Mouse (Mus musculus) embryonic facial prominence, embryonic 10.5 days (tissue): ENCODE measurements at regions not wholly inside any gene's neighbourhood (a gene's known extent, or its start where the extent isn't known, plus 50 kb on each side); places are given as distances from the start of the nearest gene placed in this dataset.

Experiments
- DNase-seq: peaks from one replicate; pipeline ENCODE4 v3.0.0-alpha.2; 2017; ENCODE audit warnings: low spot score
- H3K27ac ChIP-seq: fragments of 300-500 bp; sonication (generic); replicated peaks from 2 replicates; pipeline ENCODE4 v1.5.1; 2016; ENCODE audit warnings: mild to moderate bottlenecking
- H3K27me3 ChIP-seq: fragments of 300-500 bp; sonication (generic); replicated peaks from 2 replicates; pipeline ENCODE4 v1.6.1; 2016; ENCODE audit warnings: low read depth, mild to moderate bottlenecking; ENCODE audit not compliant: poor library complexity, severe bottlenecking
- H3K36me3 ChIP-seq: fragments of 300-500 bp; sonication (generic); replicated peaks from 2 replicates; pipeline ENCODE4 v1.6.1; 2016; ENCODE audit warnings: mild to moderate bottlenecking, moderate library complexity
- H3K4me1 ChIP-seq: fragments of 300-500 bp; sonication (generic); 2 replicates; pipeline ENCODE4 v1.6.1; 2016
- H3K4me3 ChIP-seq: fragments of 300-500 bp; sonication (generic); 2 replicates; pipeline ENCODE4 v1.5.1; 2016; ENCODE audit warnings: mild to moderate bottlenecking, moderate library complexity
- H3K9me3 ChIP-seq: fragments of 300-500 bp; sonication (generic); 2 replicates; pipeline ENCODE4 v1.6.1; 2016; ENCODE audit warnings: mild to moderate bottlenecking
- WGBS: fragments of 180-500 bp; shearing (Covaris S2); methylation state at CpG from one replicate; pipeline ENCODE4 v1.1.7; 2016; 5-methylcytosine and 5-hydroxymethylcytosine counted together

DNA sequence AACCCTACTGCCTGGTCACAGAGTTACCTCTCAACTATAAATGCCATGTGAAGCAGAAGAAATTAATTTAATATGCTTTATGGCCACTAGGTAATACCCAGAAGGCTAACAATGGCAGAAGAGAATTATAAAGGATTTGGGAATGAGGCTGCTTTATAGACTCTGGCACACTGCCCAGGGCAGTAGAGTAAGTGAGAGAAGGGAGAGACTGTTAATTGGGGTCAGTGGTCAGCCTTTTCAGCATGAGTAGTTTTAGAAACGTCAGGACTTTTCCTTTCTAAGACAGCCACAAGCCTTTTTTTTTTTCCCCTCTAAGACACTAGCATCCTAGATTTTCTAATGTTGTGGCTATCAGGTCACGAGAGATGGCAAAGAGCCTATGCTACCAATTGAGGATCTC, 136.6 kb downstream of the Kcna5 start:
- Histone ChIP-seq H3K27ac (no peak overlapping the region), H3K4me3 (no peak overlapping the region), H3K9me3 (no peaks in the 10 kb centered on the region), H3K4me1 (peaks cover 2% of the 10 kb centered on the region; the same call in 1 of the 2 replicates), H3K36me3 (no peaks in the 10 kb centered on the region), H3K27me3 (no peaks in the 10 kb centered on the region)
- WGBS, result 46% methylated on average over 2 of the region's 2 CpGs
- DNase-seq, result no peak

- H3K27me3 ChIP-seq, result no peaks in the 10 kb centered on the region
- H3K4me1 ChIP-seq, result no peaks in the 10 kb centered on the region
- no peak overlapping the region for H3K27ac ChIP-seq
- no peaks in the 10 kb centered on the region for H3K36me3 ChIP-seq
- H3K4me3 ChIP-seq, result no peak overlapping the region
- no peaks in the 10 kb centered on the region for H3K9me3 ChIP-seq
- DNase-seq, result no peak
- WGBS, result 87% methylated on average over 3 of the region's 3 CpGs
Observed at GRCm38 (mm10) chr6:126395015-126395414, 140.2 kb downstream of the Kcna5 start.

- DNase-seq, result no peak
- 66% methylated on average over 7 of the region's 7 CpGs for WGBS
- H3K4me3 ChIP-seq, result no peak overlapping the region
- H3K27me3 ChIP-seq, result no peaks in the 10 kb centered on the region
- H3K36me3 ChIP-seq, result no peaks in the 10 kb centered on the region
- H3K27ac ChIP-seq, result no peak overlapping the region
- no peaks in the 10 kb centered on the region for H3K4me1 ChIP-seq
- no peaks in the 10 kb centered on the region for H3K9me3 ChIP-seq
Observed at GRCm38 (mm10) chr6:126394111-126394809, 141.0 kb downstream of the Kcna5 start.

DNA sequence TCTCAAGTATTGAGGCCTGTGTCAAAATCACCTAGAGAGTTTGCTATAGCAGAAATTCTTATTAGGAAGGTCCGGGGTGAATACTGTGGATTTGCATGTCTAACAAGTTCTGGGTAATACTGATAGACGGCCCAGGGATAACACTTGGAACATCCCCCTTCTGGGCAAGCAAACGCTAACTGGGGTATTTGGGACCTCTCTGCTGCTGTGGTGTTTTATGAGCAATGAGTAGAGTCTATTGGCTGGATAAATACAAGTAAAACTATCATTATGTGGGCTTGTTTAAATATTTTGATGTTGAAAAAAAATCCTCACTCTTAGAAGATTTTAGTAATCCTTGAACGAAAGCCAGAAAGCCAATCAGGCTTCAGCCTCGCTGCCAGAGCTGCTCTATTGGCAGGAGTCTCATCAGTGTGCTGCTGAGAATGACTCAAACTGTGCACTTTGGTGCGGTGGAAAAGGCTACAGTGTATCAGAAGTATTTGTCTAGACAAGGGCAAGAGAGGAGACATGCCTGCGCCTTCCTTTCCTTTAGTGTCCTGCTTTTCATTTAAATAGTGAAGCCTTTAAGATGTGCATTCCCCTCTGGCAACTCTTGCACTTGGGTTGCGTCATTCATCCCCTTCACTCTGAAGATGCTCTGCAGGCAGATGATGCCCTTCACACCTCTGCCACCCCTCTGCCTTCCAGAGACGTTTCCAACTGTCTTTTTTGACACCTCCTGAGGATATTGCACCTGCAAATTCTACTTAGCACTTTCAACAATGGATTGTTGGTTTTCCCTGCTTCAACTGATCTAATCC, 150.8 kb downstream of the Kcna5 start:
- no peak for DNase-seq
- H3K9me3 ChIP-seq, result no peaks in the 10 kb centered on the region
- 74% methylated on average over 9 of the region's 9 CpGs for WGBS
- no peaks in the 10 kb centered on the region for H3K4me1 ChIP-seq
- 0 out of 2 replicates have a peak, but pooled peaks cover 4% of the 10 kb centered on the region for H3K27me3 ChIP-seq
- H3K4me3 ChIP-seq, result no peak overlapping the region
- no peak overlapping the region for H3K27ac ChIP-seq
- H3K36me3 ChIP-seq, result no peaks in the 10 kb centered on the region

GRCm38 (mm10) chr6:126377216-126377615, 158.0 kb downstream of the Kcna5 start:
- Histone ChIP-seq H3K9me3 (no peaks in the 10 kb centered on the region), H3K4me1 (0 out of 2 replicates have a peak, but pooled peaks cover 4% of the 10 kb centered on the region), H3K4me3 (no peak overlapping the region), H3K36me3 (no peaks in the 10 kb centered on the region), H3K27ac (no peak overlapping the region), H3K27me3 (no peaks in the 10 kb centered on the region)
- no peak for DNase-seq
- WGBS, result 89% methylated on average over 4 of the region's 4 CpGs

GRCm38 (mm10) chr6:126374970-126375620, 160.1 kb downstream of the Kcna5 start:
- Histone ChIP-seq H3K27me3 (no peaks in the 10 kb centered on the region), H3K36me3 (no peaks in the 10 kb centered on the region), H3K4me3 (no peak overlapping the region), H3K4me1 (0 out of 2 replicates have a peak, but pooled peaks cover 4% of the 10 kb centered on the region), H3K27ac (no peak overlapping the region), H3K9me3 (no peaks in the 10 kb centered on the region)
- 58% methylated on average over 12 of the region's 12 CpGs for WGBS
- DNase-seq, result peak; percentile 11

- no peaks in the 10 kb centered on the region for H3K9me3 ChIP-seq
- no peak overlapping the region for H3K4me3 ChIP-seq
- no peaks in the 10 kb centered on the region for H3K36me3 ChIP-seq
- H3K27me3 ChIP-seq, result no peaks in the 10 kb centered on the region
- WGBS, result 58% methylated on average over 5 of the region's 5 CpGs
- peak; percentile 71 for DNase-seq
- H3K27ac ChIP-seq, result no peak overlapping the region
- H3K4me1 ChIP-seq, result no peaks in the 10 kb centered on the region
Observed at GRCm38 (mm10) chr6:126371971-126372370, 163.2 kb downstream of the Kcna5 start.

- no peaks in the 10 kb centered on the region for H3K36me3 ChIP-seq
- no peak for DNase-seq
- WGBS, result 87% methylated on average over 2 of the region's 2 CpGs
- H3K9me3 ChIP-seq, result no peaks in the 10 kb centered on the region
- no peaks in the 10 kb centered on the region for H3K4me1 ChIP-seq
- no peak overlapping the region for H3K27ac ChIP-seq
- no peak overlapping the region for H3K4me3 ChIP-seq
- no peaks in the 10 kb centered on the region for H3K27me3 ChIP-seq
Observed at GRCm38 (mm10) chr6:126371489-126371888, 163.7 kb downstream of the Kcna5 start.

DNA sequence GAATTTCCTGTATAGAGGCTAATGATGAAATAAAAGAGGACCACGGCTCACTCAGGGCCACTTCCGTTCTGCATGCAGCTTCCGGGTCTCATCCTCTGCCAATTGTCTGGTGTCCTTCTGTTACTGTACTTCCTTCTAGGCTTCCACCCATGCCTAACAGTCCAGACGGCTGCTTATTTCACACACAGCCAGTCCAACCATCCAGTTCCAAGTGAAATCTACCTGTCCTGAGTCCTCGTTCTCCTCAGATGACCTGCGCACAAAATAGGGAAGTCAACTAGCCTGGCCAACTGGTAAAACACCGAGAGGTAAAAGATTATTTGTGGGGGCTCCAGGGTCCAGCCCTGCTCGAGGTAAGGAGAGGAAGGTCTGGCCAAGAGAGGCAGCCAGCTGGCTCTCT, 169.7 kb downstream of the Kcna5 start:
- no peaks in the 10 kb centered on the region for H3K4me1 ChIP-seq
- DNase-seq, result no peak
- H3K36me3 ChIP-seq, result no peaks in the 10 kb centered on the region
- no peak overlapping the region for H3K27ac ChIP-seq
- H3K4me3 ChIP-seq, result no peak overlapping the region
- H3K27me3 ChIP-seq, result no peaks in the 10 kb centered on the region
- H3K9me3 ChIP-seq, result no peaks in the 10 kb centered on the region
- 87% methylated on average over 8 of the region's 8 CpGs for WGBS

GRCm38 (mm10) chr6:126362331-126362730, 172.9 kb downstream of the Kcna5 start:
- no peak overlapping the region for H3K27ac ChIP-seq
- DNase-seq, result no peak
- H3K36me3 ChIP-seq, result no peaks in the 10 kb centered on the region
- no peaks in the 10 kb centered on the region for H3K4me1 ChIP-seq
- no peaks in the 10 kb centered on the region for H3K9me3 ChIP-seq
- no peaks in the 10 kb centered on the region for H3K27me3 ChIP-seq
- WGBS, result 70% methylated on average over 3 of the region's 3 CpGs
- H3K4me3 ChIP-seq, result no peak overlapping the region

DNA sequence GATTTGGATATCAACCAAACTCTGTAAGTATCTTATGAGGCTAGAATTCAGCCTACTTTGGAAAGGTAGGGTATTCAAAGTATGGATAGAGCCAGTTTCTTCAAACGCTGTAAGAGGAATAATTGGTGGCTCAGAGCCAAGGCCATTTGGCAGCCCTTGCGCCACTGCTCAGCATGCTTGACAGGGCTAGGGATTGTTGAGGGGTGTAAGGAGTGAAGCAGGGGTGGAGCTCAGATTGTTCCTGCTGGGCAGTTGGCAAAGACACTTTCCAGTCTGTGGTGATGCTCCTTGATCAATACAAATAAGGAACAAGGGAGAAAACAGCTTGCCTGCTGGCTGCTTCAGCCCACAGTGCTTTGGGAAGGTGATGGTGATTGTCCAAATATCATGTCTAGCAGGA, 181.9 kb downstream of the Kcna5 start:
- no peaks in the 10 kb centered on the region for H3K36me3 ChIP-seq
- H3K4me3 ChIP-seq, result no peak overlapping the region
- H3K27me3 ChIP-seq, result no peaks in the 10 kb centered on the region
- no peak for DNase-seq
- H3K4me1 ChIP-seq, result no peaks in the 10 kb centered on the region
- 67% methylated on average over 2 of the region's 2 CpGs for WGBS
- H3K9me3 ChIP-seq, result no peaks in the 10 kb centered on the region
- no peak overlapping the region for H3K27ac ChIP-seq

- no peak for DNase-seq
- Histone ChIP-seq H3K27me3 (no peaks in the 10 kb centered on the region), H3K27ac (no peak overlapping the region), H3K4me3 (no peak overlapping the region), H3K9me3 (no peaks in the 10 kb centered on the region), H3K4me1 (0 out of 2 replicates have a peak, but pooled peaks cover 8% of the 10 kb centered on the region), H3K36me3 (no peaks in the 10 kb centered on the region)
- WGBS, result 72% methylated on average over 2 of the region's 2 CpGs
Observed at GRCm38 (mm10) chr6:126350476-126350875, 183.8 kb upstream of the Ntf3 start.
